Mouse (Mus musculus): ENCODE measurements around the gene Tapbp. TPM values are rescaled to one million over a fixed set of nuclear protein-coding genes. Genes with fewer than 3 reads are reported as not detected.

Tapbp gene
- total and polyA plus RNA-seq, 3 experiments, result 45.3 to 134 (median 116) TPM

DNA sequence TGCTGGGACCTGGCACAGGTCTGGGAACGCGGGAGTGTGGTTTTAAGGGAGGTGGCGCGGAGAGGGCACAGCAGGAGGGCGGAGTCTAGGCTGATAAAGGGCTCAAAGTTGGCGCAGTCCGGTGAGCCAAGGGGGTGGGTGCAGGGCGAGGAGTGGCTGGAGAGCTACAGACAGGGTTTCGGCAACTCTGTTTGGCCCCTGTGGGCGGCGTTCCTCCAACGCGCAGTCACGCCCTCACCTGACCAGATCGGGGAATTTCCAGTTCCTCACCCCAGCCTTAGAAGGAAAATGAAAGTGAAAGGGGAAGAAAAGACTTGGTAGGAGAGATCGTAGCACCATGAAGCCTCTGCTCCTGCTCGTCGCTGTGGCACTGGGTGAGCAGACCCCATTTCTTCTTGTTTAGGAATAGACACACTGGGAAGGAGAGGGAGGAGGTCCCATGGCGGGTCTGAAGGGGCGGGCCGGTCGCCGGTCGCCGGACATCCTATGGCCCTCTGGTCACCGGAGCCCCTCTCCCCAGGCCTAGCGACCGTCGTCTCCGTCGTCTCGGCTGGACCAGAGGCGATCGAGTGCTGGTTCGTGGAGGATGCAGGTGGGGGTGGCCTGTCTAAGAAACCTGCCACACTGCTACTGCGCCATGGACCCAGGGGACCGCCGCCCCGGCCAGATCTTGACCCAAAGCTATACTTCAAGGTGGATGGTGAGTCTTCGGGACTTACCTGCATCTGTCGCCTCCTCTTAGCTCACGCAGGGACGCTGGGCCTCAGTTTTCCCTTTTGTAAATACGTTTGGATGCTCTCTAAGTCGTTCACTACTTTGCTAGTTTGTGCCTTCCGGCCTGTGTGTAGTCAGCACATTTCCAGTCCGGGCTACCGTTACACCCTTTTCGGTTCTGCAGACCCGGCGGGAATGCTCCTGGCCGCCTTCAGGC, 3.9 kb downstream of the Tapbp start (continued):
- peak; percentile 84 for TF ChIP-seq MEF2A (IDR thresholded peaks at IDR 0.05; ENCODE audit: borderline replicate concordance, low read depth, low read length)
- peak; percentile 53; the same call in 1 of the 2 replicates for TF ChIP-seq HCFC1 (IDR thresholded peaks at IDR 0.05; ENCODE audit: low read depth, low read length)
- TF ChIP-seq JUND (conservative IDR thresholded peaks at IDR 0.05; ENCODE audit: low read depth, low read length), result no peak
- TF ChIP-seq IRF4 (IDR thresholded peaks at IDR 0.05; ENCODE audit: low read depth, low read length), result peak; percentile 91
- peak; percentile 62 for TF ChIP-seq EP300 (IDR thresholded peaks at IDR 0.05; ENCODE audit: low read length)
- TF ChIP-seq MXI1 (IDR thresholded peaks at IDR 0.05; ENCODE audit: low read depth, low read length), result peak; percentile 17; the same call in 1 of the 2 replicates
- TF ChIP-seq CHD1 (IDR thresholded peaks at IDR 0.05; ENCODE audit: low read depth, low read length), result no peak
- TF ChIP-seq MAFK (IDR thresholded peaks at IDR 0.05; ENCODE audit: insufficient replicate concordance, low read length), result peak; percentile 27; the same call in 1 of the 2 replicates
- TF ChIP-seq USF1 (IDR thresholded peaks at IDR 0.05; ENCODE audit: low read depth, low read length), result peak; percentile 55
- TF ChIP-seq CTCF (conservative IDR thresholded peaks at IDR 0.05 in 1 of 2, IDR thresholded peaks at IDR 0.05 in 1 of 2; ENCODE audit: low read depth in 2 of 2, low read length in 2 of 2), result peak in 1 of 2 experiments; percentile 49; a peak in 2 of 4 replicates
- TF ChIP-seq E2F4 (IDR thresholded peaks at IDR 0.05; ENCODE audit: insufficient replicate concordance, low read depth, low read length), result no peak
- no peak for TF ChIP-seq ZC3H11A (IDR thresholded peaks at IDR 0.05; ENCODE audit: low read depth, low read length)
- TF ChIP-seq RAD21 (IDR thresholded peaks at IDR 0.05; ENCODE audit: low read depth, low read length), result no peak

DNA sequence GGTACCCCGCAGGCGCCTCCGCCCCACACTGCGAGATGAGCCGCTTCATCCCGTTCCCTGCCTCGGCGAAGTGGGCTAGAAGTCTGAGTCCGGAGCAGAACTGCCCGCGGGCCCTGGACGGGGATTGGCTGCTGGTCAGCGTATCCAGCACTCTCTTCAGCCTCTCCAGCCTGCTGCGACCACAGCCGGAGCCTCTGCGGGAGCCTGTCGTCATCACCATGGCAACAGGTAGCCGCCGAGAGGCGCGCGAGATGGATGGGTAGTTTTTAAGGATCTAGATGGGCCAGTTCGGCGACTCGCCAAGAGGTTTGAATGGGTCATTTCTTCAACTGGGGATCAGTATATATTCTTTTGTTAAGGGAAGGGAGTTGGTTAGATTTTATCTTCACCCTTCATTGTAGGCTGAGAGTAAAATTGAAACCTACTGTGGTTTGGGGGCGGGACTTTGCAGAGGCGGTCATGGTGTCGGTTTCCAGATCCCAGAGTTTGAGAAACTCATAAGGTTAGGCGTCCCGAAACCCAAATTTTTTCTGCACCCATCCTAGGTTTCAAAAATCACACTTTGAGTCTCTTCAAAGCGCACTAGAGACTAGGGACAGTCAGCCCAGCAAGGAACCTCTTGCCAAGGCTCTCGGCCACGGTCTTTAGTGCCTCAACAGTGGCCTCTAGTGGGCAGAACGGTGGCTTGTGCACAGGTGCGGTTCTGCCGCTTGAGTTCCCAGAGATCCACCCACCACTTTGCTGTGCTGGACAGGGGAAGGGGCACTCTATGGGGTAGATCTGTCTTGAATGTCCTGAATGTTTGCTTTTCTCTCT, 4.8 kb downstream of the Tapbp start:
- in situ Hi-C loops (cut with MboI; ENCODE audit: low pct_ligation_motif_present, low pct_unique_long_range_greater_than_20kb, low sequenced_read_pairs), result no loop called here
- dilution Hi-C loops (cut with MboI; ENCODE audit: extremely low pct_ligation_motif_present, extremely low pct_unique_long_range_greater_than_20kb, low sequenced_read_pairs), result no loop called here
- Histone ChIP-seq H3K4me2 (ENCODE audit: insufficient read depth, low read depth, poor library complexity, severe bottlenecking) (peak overlapping the region; percentile 85), H3K4me1 (ENCODE audit: control insufficient read depth in 1 of 2, insufficient read depth in 2 of 2) (peaks cover 27 to 38% of the 10 kb centered on the region in 2 experiments), H3K36me3 (replicated peaks in 1 of 2; ENCODE audit: control insufficient read depth in 1 of 2, insufficient read depth in 1 of 2, low read length in 1 of 2) (peaks cover 42 to 61% of the 10 kb centered on the region in 2 experiments), H3K27ac (ENCODE audit: insufficient read depth, low read depth) (peak overlapping the region; percentile 93), H3K27me3 (replicated peaks) (no peaks in the 10 kb centered on the region), H3K79me2 (replicated peaks; ENCODE audit: control insufficient read depth, extremely low read depth, insufficient read depth, poor library complexity, severe bottlenecking) (peaks cover 22% of the 10 kb centered on the region), H3K9me3 (replicated peaks; ENCODE audit: low read length) (peaks cover 10% of the 10 kb centered on the region), H3K4me3 (replicated peaks in 1 of 3; ENCODE audit: low read depth in 2 of 3, low read length in 2 of 3, poor library complexity in 1 of 3) (peak overlapping the region; percentile 71 to 99 (median 83)), H3K9ac (ENCODE audit: insufficient read depth, low read depth) (peak overlapping the region; percentile 81)
- DNase-seq (ENCODE audit: extremely low read depth), result peak; percentile 85
- TF ChIP-seq NRF1 (IDR thresholded peaks at IDR 0.05; ENCODE audit: low read depth, low read length) (0 out of 2 replicates have a peak, but pooled peaks have one; percentile 4), PAX5 (IDR thresholded peaks at IDR 0.05; ENCODE audit: low read length) (no peak), BHLHE40 (IDR thresholded peaks at IDR 0.05; ENCODE audit: low read depth, low read length) (peak; percentile 43; the same call in 1 of the 2 replicates), JUND (conservative IDR thresholded peaks at IDR 0.05; ENCODE audit: low read depth, low read length) (peak; percentile 65), MAFK (IDR thresholded peaks at IDR 0.05; ENCODE audit: insufficient replicate concordance, low read length) (no peak), EP300 (IDR thresholded peaks at IDR 0.05; ENCODE audit: low read length) (no peak; the same call in none of the 2 replicates), POLR2AphosphoS2 (IDR thresholded peaks at IDR 0.05; ENCODE audit: low read depth, low read length) (no peak), MAX (IDR thresholded peaks at IDR 0.05; ENCODE audit: low read length) (peak; percentile 30; the same call in 1 of the 2 replicates), NELFE (IDR thresholded peaks at IDR 0.05; ENCODE audit: low read depth, low read length) (no peak), SIN3A (IDR thresholded peaks at IDR 0.05; ENCODE audit: low read length) (peak; percentile 91), E2F4 (IDR thresholded peaks at IDR 0.05; ENCODE audit: insufficient replicate concordance, low read depth, low read length) (no peak), USF1 (IDR thresholded peaks at IDR 0.05; ENCODE audit: low read depth, low read length) (no peak), USF2 (conservative IDR thresholded peaks at IDR 0.05; ENCODE audit: low read depth, low read length) (no peak), ZMIZ1 (IDR thresholded peaks at IDR 0.05; ENCODE audit: low read depth, low read length) (no peak; the same call in 1 of the 2 replicates), CHD1 (IDR thresholded peaks at IDR 0.05; ENCODE audit: low read depth, low read length) (0 out of 2 replicates have a peak, but pooled peaks have one; percentile 73), MXI1 (IDR thresholded peaks at IDR 0.05; ENCODE audit: low read depth, low read length) (peak; percentile 63; the same call in 1 of the 2 replicates), ELF1 (IDR thresholded peaks at IDR 0.05; ENCODE audit: low read depth, low read length) (0 out of 2 replicates have a peak, but pooled peaks have one; percentile 22), JUN (IDR thresholded peaks at IDR 0.05; ENCODE audit: insufficient read depth, low read depth, low read length) (0 out of 2 replicates have a peak, but pooled peaks have one; percentile 38), ZC3H11A (IDR thresholded peaks at IDR 0.05; ENCODE audit: low read depth, low read length) (no peak), HCFC1 (IDR thresholded peaks at IDR 0.05; ENCODE audit: low read depth, low read length) (no peak), SMC3 (IDR thresholded peaks at IDR 0.05; ENCODE audit: low read depth, low read length) (peak; percentile 48; the same call in 1 of the 2 replicates), TCF12 (IDR thresholded peaks at IDR 0.05; ENCODE audit: low read depth, low read length) (0 out of 2 replicates have a peak, but pooled peaks have one; percentile 23), IRF4 (IDR thresholded peaks at IDR 0.05; ENCODE audit: low read depth, low read length) (peak; percentile 78), MYC (IDR thresholded peaks at IDR 0.05; ENCODE audit: low read depth, low read length) (0 out of 2 replicates have a peak, but pooled peaks have one; percentile 45), RCOR1 (conservative IDR thresholded peaks at IDR 0.05; ENCODE audit: low read depth, low read length) (peak; percentile 36; the same call in 1 of the 2 replicates), UBTF (IDR thresholded peaks at IDR 0.05; ENCODE audit: low read depth, low read length) (no peak)
